16 mouse cellular contexts compared by ENCODE assay signal in the genomic region with DNA sequence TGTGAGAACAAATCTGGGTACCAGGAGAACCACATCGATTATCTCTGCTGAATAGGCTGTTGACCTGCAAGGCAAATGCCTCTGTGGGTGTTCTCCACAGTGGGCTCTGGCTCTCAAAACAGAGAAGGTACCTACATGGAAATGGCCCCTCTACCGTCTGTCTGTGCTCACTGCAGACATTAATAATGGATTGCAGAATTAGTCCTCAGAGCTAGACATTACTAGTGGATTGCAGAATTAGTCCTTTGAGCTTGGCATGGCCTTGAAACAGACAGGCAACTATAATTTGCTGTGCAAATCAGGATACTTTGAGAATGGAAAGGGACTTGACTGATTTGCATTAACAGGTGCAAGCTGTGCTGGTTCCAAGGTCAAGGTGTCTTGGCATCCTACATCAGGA.
"Had no signal": no experiment of that assay in that cellular context is flagged by ENCODE, and none has a peak within 500 bp of the region (broad histone marks: within the 10 kb centered on the region; RNA-seq: fewer than 3 reads in every experiment).

No protein-coding gene starts in this region.

- H3K9ac ChIP-seq: lung, embryonic 14.5 days; midbrain, embryonic 12.5 days; neural tube, embryonic 12.5 days; stomach, embryonic 15.5 days had no signal

- DNase-seq: lung, adult 18-20 months; lung, embryonic 14.5 days; lung, postnatal 10 days; lung, postnatal 4 days; midbrain, embryonic 14.5 days; right cerebral cortex, postnatal 14 days; thymus, adult 2 months; thymus, postnatal 25 days; thymus, postnatal 4 days had no signal

- H3K4me3 ChIP-seq: midbrain, embryonic 10.5 days; midbrain, embryonic 12.5 days; myocyte; neural tube, embryonic 12.5 days; stomach, embryonic 15.5 days had no signal

- H3K4me1 ChIP-seq: stomach, embryonic 15.5 days had no signal

- ATAC-seq: midbrain, embryonic 16.5 days had no signal

- H3K36me3 ChIP-seq: midbrain, embryonic 10.5 days; midbrain, embryonic 12.5 days; neural tube, embryonic 12.5 days; stomach, embryonic 15.5 days had no signal

- H3K9me3 ChIP-seq: stomach, embryonic 15.5 days had no signal

- H3K27me3 ChIP-seq: neural tube, embryonic 12.5 days; stomach, embryonic 15.5 days had no signal

- H3K4me2 ChIP-seq: lung, embryonic 14.5 days; midbrain, embryonic 12.5 days; neural tube, embryonic 12.5 days; stomach, embryonic 15.5 days had no signal

- H3K27ac ChIP-seq: midbrain, embryonic 10.5 days; midbrain, embryonic 12.5 days; neural tube, embryonic 12.5 days; stomach, embryonic 15.5 days; stomach, postnatal 0 days had no signal
